Mouse (Mus musculus) hindbrain, postnatal 0 days (tissue): ENCODE results near the gene Eif4e2. TPM values are rescaled to one million over a fixed set of nuclear protein-coding genes. Genes with fewer than 3 reads are reported as not detected.

Source experiments
- ATAC-seq: fragments of 200-750 bp; cut with Nextera tagmentation; 2 replicates; pipeline ENCODE4 v1.8.0; 2017; ENCODE audit warnings: mild to moderate bottlenecking, moderate TSS enrichment, moderate library complexity
- DNase-seq: peaks from one replicate; pipeline ENCODE4 v3.0.0-alpha.2; 2015; ENCODE audit warnings: low spot score
- H3K27ac ChIP-seq: fragments of 300-500 bp; sonication (generic); 2 replicates; pipeline ENCODE4 v1.5.1; 2014; ENCODE audit warnings: mild to moderate bottlenecking
- H3K27me3 ChIP-seq: fragments of 300-500 bp; sonication (generic); 2 replicates; pipeline ENCODE4 v1.6.1; 2014; ENCODE audit warnings: low read length, mixed read lengths; ENCODE audit not compliant: insufficient read depth
- H3K36me3 ChIP-seq: fragments of 300-500 bp; sonication (generic); 2 replicates; pipeline ENCODE4 v1.6.1; 2014; ENCODE audit warnings: low read length, mixed read lengths; ENCODE audit not compliant: insufficient read depth
- H3K4me1 ChIP-seq: fragments of 300-500 bp; sonication (generic); 2 replicates; pipeline ENCODE4 v1.6.1; 2014; ENCODE audit warnings: antibody characterized with exemption, low read length, mixed read lengths; ENCODE audit not compliant: insufficient read depth
- H3K4me2 ChIP-seq: fragments of 300-500 bp; sonication (generic); 2 replicates; pipeline ENCODE4 v1.6.1; 2014; ENCODE audit warnings: low read depth, mild to moderate bottlenecking, low read length, moderate library complexity, mixed read lengths
- H3K4me3 ChIP-seq: fragments of 300-500 bp; sonication (generic); 2 replicates; pipeline ENCODE4 v1.5.1; 2014; ENCODE audit warnings: low read length
- H3K9ac ChIP-seq: fragments of 300-500 bp; sonication (generic); replicated peaks from 2 replicates; pipeline ENCODE4 v1.6.1; 2014; ENCODE audit warnings: mild to moderate bottlenecking, low read length, moderate library complexity, mixed read lengths
- H3K9me3 ChIP-seq: fragments of 300-500 bp; sonication (generic); 2 replicates; pipeline ENCODE4 v1.6.1; 2016; ENCODE audit warnings: low read length, mixed read lengths
- CTCF ChIP-seq: IDR thresholded peaks from 2 replicates; pipeline ENCODE4 v1.5.1; 2016; ENCODE audit warnings: antibody characterized with exemption, control low read depth, low read depth
- WGBS: fragments of 180-500 bp; shearing (Covaris S2); extraction: QIAGEN DNeasy Blood & Tissue Kit; methylation state at CpG from one replicate; pipeline ENCODE4 v1.1.7; 2014; 5-methylcytosine and 5-hydroxymethylcytosine counted together
- polyA plus RNA-seq: library from polyadenylated mRNA; unstranded; fragments of >200 nt; fragmentation: Nextera tagmentation; extraction: Ambion mirVana; gene quantifications from 2 replicates; pipeline ENCODE4 v1.2.1, GENCODE M21; 2015
- total RNA-seq: library from RNA; depleted of rRNA; stranded (reverse); fragments of >200 nt; gene quantifications from 2 replicates; pipeline ENCODE4 v1.2.3, GENCODE M21; 2014; rRNA removed

Eif4e2 gene
- total and polyA plus RNA-seq, 2 experiments from 2014 or later: 60.4 to 99.7 TPM

- Histone ChIP-seq H3K4me1 (no peaks in the 10 kb centered on the region), H3K27ac (no peak overlapping the region), H3K4me2 (no peak overlapping the region), H3K36me3 (no peaks in the 10 kb centered on the region), H3K9ac (no peak overlapping the region), H3K27me3 (no peaks in the 10 kb centered on the region), H3K9me3 (no peaks in the 10 kb centered on the region), H3K4me3 (no peak overlapping the region)
- no peak for ATAC-seq
- 19% methylated on average over 2 of the region's 2 CpGs for WGBS
- TF ChIP-seq CTCF: no peak
- DNase-seq: no peak
Measured at GRCm38 (mm10) chr1:87287105-87287504, 73.4 kb downstream of the Eif4e2 start.

Other genes starting within 250 kb of the Eif4e2 start
- not detected in 2 replicates for gene Alppl2, start 124.0 kb upstream of the Eif4e2 start, total RNA-seq
- gene Alppl2, start 124.0 kb upstream of the Eif4e2 start, polyA plus RNA-seq: not detected in 2 replicates
- not detected in 2 replicates for gene Alpi, start 112.3 kb upstream of the Eif4e2 start, total RNA-seq
- not detected in 2 replicates for gene Alpi, start 112.3 kb upstream of the Eif4e2 start, polyA plus RNA-seq
- gene Akp3, start 88.9 kb upstream of the Eif4e2 start, total RNA-seq: not detected in 2 replicates
- gene Akp3, start 88.9 kb upstream of the Eif4e2 start, polyA plus RNA-seq: not detected in 2 replicates
- 45.6 and 50.0 TPM in 2 replicates for gene Ecel1, start 57.4 kb upstream of the Eif4e2 start, total RNA-seq
- 35.6 and 36.2 TPM in 2 replicates for gene Ecel1, start 57.4 kb upstream of the Eif4e2 start, polyA plus RNA-seq
- 0.29 and 0.31 TPM in 2 replicates for gene Prss56, start 30.6 kb upstream of the Eif4e2 start, total RNA-seq
- 0.46 and 0.47 TPM in 2 replicates for gene Prss56, start 30.6 kb upstream of the Eif4e2 start, polyA plus RNA-seq
- not detected in 2 replicates for gene Chrnd, start 23.3 kb upstream of the Eif4e2 start, total RNA-seq
- gene Chrnd, start 23.3 kb upstream of the Eif4e2 start, polyA plus RNA-seq: not detected in 2 replicates
- gene Chrng, start 9.3 kb upstream of the Eif4e2 start, total RNA-seq: 0.22 TPM in 1 of 2 replicates, not detected in the other
- gene Chrng, start 9.3 kb upstream of the Eif4e2 start, polyA plus RNA-seq: 0.06 TPM in 1 of 2 replicates, not detected in the other
- 12.4 and 13.0 TPM in 2 replicates for gene Efhd1, start 50.4 kb downstream of the Eif4e2 start, total RNA-seq
- gene Efhd1, start 50.4 kb downstream of the Eif4e2 start, polyA plus RNA-seq: 6.4 and 7.8 TPM in 2 replicates
- gene Gigyf2, start 113.1 kb downstream of the Eif4e2 start, total RNA-seq: 56.8 and 58.1 TPM in 2 replicates
- gene Gigyf2, start 113.1 kb downstream of the Eif4e2 start, polyA plus RNA-seq: 51.3 and 51.9 TPM in 2 replicates
- 5.0 and 12.7 TPM in 2 replicates for gene Kcnj13, start 180.8 kb downstream of the Eif4e2 start, total RNA-seq
- gene Kcnj13, start 180.8 kb downstream of the Eif4e2 start, polyA plus RNA-seq: 33.2 and 37.3 TPM in 2 replicates